Mouse (Mus musculus) kidney, postnatal 14 days (tissue): ENCODE results near the gene Fcgr3.
A peak's percentile ranks its signal among the peaks of the same experiment; 100 is the strongest.
"Not testable (repeated sequence)": the region's sequence is repeated elsewhere in the genome, so short reads cannot be mapped to it uniquely, and the experiment has no call there.

ENCODE experiments used
- DNase-seq: peaks from one replicate; pipeline ENCODE4 v3.0.0; 2022; ENCODE audit warnings: mixed read lengths

Gene Fcgr3

GRCm38 (mm10) chr1:171064491-171065242 lies at the start of gene Fcgr3:
Gene Fcgr3 (minus strand): TSS chr1:171064935.
- DNase-seq, result peak; percentile 82

DNA sequence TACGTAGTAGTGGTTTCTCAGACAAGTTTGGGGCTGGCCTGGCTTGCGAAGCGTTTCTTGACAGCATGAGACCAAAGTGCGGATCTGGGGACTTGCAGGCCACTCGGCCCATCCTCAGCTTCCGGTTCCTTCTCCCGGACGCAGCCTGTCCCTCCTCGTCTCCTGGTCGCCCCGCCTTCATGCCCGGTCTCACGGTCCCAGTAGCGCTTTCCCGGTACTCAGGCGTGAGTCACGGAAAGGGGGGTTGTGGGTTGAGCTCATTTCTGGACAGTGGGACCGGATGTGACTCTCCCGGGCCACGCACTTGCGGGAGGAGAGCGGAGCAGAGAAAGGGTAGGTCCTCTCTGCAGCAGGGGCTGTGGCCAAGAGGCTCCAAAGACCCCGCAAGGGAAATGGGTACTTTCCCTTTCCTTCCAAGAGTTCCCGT lies 49.2 kb upstream of the Fcgr3 start, which contains the start of gene Cfap126:
TSS of gene Cfap126 (plus strand) at position 46 of the 427 bp plus-strand sequence.
- DNase-seq, result peak; percentile 89

DNA sequence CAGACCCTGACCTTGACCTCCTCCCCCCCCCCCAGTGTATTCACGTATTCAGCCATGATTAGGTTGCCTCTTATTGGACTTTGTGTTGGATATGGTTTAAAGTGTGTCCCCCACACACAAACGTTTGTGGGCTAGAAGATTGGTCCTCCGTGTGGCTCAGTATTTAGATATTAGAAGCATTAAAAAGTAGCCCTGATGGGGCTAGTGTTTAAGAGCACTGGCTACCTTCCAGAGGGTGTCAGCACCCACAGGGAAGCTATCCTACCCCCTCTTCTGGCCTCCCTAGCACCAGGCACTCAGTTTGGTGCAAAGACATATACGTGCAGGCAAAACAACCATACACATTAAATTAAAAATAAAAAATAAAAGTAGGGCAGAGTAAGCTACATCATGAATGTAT lies 48.3 kb upstream of the Fcgr3 start:
- no peak for DNase-seq

- DNase-seq, result peak; percentile 71
Measured at GRCm38 (mm10) chr1:171111781-171112575, 47.2 kb upstream of the Fcgr3 start.

GRCm38 (mm10) chr1:171111020-171111780 lies 46.5 kb upstream of the Fcgr3 start:
- peak; percentile 95 for DNase-seq

DNA sequence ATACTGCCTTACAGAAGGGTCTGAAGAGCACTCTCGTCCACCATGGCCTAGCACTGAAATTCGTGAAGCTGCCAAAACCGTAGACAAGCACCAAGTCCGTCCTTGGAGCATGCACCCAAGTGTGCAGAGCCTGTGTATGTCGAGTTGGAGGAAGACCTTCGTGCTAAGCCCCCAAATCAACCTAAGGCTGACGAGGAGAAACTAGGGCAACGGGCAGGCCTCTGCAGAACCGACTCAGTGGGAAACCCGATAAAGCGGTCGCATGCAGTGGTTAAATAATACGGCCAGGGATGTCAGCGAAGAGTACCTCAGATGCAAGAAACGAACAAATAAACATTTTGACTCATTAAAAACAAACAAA lies 45.9 kb upstream of the Fcgr3 start:
- DNase-seq, result no peak

DNA sequence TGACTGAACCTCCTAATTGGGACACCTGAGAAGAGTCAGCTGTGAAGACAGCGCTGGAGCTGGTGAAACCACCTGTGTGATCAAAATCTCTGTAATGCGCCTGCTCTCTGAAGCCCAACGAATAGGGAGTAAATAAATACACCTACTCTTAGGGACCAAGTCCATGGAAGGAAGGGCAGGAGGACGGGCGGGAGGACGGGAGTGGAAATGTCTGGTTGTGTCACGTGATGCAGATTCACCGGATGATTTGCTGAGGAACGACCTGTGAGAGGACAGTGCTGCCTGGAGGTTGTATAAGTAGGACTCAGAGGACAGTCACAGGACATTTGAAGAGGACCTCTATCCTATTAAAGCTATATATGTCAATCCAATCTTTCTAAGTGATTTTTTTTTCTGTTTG lies 44.9 kb upstream of the Fcgr3 start:
- no peak for DNase-seq

- no peak for DNase-seq
Measured at GRCm38 (mm10) chr1:171105226-171105625, 40.5 kb upstream of the Fcgr3 start.

GRCm38 (mm10) chr1:171103179-171103840 lies 38.6 kb upstream of the Fcgr3 start:
- DNase-seq, result no peak

GRCm38 (mm10) chr1:171102547-171103177 lies 37.9 kb upstream of the Fcgr3 start:
- peak; percentile 88 for DNase-seq

DNA sequence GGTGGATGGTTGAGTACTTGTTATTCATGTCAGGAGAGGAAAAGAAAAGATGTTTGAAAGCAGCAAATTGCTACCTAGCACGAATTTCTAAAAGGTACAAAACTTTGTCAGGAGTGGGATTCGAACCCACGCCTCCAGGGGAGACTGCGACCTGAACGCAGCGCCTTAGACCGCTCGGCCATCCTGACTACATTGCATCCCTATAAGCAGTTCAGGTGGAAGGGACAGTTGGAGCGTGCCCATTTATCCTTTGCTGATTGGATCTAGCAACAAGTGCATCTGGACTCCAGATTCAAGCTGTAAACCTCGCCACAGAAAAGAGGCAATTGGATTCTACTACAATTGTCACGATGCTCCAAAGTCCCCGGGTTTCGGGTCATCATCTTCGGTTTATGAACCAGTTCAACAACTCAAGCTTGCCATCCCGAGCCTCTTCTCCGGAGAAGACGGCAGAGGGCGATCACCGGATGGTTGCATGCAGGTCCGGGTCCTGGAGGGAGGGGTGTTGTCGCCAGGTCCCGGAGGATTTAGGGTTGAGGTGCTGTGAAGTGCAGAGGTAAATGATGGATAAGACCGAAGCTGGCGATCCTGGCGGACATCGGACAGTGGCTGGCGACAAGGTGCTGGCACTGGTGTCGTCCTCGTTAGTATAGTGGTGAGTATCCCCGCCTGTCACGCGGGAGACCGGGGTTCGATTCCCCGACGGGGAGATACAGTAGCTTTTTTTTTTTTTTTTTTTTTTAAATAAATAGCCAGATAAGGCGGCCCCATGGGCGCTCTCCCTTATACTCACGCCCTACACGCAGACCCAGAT lies 37.2 kb upstream of the Fcgr3 start:
- peak; percentile 87 for DNase-seq

GRCm38 (mm10) chr1:171101033-171101432 lies 36.3 kb upstream of the Fcgr3 start:
- no peak for DNase-seq

DNA sequence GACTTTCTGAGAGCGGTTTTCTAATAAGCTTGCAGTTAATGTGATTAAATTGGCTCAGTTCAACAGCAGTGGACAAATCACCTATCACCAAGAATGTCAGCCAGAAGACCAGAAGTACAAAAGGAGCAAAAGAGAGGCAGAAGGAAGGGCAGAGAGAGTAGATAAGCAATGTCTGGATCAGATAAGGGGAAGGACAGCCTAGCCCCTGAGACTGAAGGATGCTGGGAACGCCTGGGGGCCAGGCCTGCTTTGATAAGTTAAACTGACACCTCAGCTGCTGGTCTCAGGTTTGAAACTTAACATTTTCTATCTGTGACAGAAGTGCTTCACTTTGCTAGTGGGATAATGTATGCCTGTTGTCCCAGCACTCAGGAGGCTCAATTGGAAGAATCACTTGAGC lies 32.9 kb upstream of the Fcgr3 start:
- DNase-seq, result no peak

- DNase-seq, result no peak
Measured at GRCm38 (mm10) chr1:171097136-171097535, 32.4 kb upstream of the Fcgr3 start.

GRCm38 (mm10) chr1:171096110-171096964 lies 31.6 kb upstream of the Fcgr3 start:
- no peak for DNase-seq

- DNase-seq, result no peak
Measured at GRCm38 (mm10) chr1:171094424-171094823, 29.7 kb upstream of the Fcgr3 start.

DNA sequence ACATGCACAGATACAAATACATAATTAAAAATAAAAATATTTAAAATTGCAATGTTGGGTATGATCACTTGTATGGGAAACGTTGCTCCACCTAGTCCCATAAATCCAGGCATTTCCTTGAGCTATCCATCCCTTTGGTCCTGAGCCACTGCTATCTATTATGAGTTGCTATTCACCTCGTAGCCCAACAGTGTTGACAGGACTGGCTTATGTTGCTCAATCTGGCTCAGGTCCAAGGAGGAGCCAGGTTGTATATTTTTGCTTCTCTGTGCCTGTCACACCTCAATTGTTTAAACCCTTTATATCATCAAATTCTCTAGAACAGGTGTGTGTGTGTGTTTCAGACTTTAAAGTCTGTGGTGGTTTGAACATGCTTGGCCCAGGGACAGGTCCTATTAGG lies 26.0 kb upstream of the Fcgr3 start:
- DNase-seq, result no peak

DNA sequence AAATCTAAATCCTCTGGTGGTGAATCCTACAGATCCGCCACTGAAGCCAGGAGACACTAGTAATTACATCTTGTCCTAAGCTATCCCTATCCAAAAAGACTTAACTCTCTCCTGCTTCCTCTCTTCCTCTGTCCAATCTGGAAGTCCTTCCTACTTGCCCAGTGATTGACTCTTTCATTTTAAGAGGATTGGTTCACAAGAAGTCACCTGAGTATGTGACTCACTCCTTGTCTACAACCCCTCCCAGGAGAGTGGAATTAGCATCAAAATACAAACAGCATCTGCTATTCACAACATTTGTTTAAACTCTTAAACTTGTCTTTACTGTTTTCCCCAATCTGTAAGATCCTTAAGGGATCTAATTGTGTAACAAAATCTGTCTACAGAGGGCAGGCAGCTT lies 25.2 kb upstream of the Fcgr3 start:
- no peak for DNase-seq

GRCm38 (mm10) chr1:171088237-171088869 lies 23.6 kb upstream of the Fcgr3 start:
- DNase-seq, result not testable (repeated sequence)

DNA sequence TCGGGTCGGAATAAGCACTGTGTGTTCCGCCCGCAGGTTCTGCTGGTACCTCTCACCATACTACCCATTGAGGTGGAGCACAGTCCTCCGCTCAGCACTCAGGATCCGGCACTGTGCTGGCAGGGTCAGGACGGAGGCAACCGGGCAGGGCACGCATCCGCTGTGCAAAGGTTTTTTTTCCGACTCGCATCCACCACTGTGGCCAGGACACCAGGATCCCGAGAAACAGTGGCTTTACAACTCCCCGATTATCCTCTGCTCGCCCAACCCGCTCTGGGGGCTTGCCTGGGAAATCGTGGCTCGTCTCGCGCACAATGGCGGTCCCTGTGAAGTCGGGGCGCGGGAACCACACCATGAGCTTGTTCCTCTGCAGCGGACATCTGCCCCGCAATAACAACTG lies 21.0 kb upstream of the Fcgr3 start:
- no peak for DNase-seq
